Mouse (Mus musculus) effector memory CD4-positive, alpha-beta T cell, adult 5 months (primary cell): ENCODE results near the gene St3gal4. TPM values are rescaled to one million over a fixed set of nuclear protein-coding genes. Genes with fewer than 3 reads are reported as not detected.

ENCODE experiments used
- polyA plus RNA-seq: library from polyadenylated mRNA; unstranded; fragments of 100-300 nt; shearing (Covaris generic); gene quantifications from one replicate; pipeline ENCODE4 v1.2.1, GENCODE M21; 2017

The St3gal4 gene
- polyA plus RNA-seq = 29.2 TPM

GRCm38 (mm10) chr9:35119168-35119567 lies at the start of gene St3gal4:
Gene St3gal4, minus strand, starts transcription at chr9:35119268.

Other genes with a start within 250 kb of the St3gal4 start
- gene Dcps, start 56.8 kb upstream of the St3gal4 start, polyA plus RNA-seq = 38.4 TPM
- gene Srpr, start 80.9 kb upstream of the St3gal4 start, polyA plus RNA-seq = 195 TPM
- 2.8 TPM for gene Tirap, start 81.0 kb upstream of the St3gal4 start, polyA plus RNA-seq
- gene Foxred1, start 91.8 kb upstream of the St3gal4 start, polyA plus RNA-seq = 39.4 TPM
- gene Fam118b, start 148.5 kb upstream of the St3gal4 start, polyA plus RNA-seq = 16.4 TPM
- gene Rpusd4, start 148.6 kb upstream of the St3gal4 start, polyA plus RNA-seq = 38.1 TPM